Mouse (Mus musculus): Measurements from ENCODE around the gene Dyrk3. TPM values are rescaled to one million over a fixed set of nuclear protein-coding genes. Genes with fewer than 3 reads are reported as not detected.

Dyrk3 gene
- total RNA-seq (2021): 10 to 100 TPM; 15.7 to 17.4 TPM

- peak; percentile 82 to 90 for DNase-seq (ENCODE audit: extremely low spot score in 1 of 2, low spot score in 1 of 2)
These were observed at the start of gene Dyrk3 for GRCm38 (mm10) chr1:131138191-131139016. Gene Dyrk3, minus strand, starts transcription at chr1:131138340.

- no peak for DNase-seq (ENCODE audit: extremely low spot score in 1 of 2, low spot score in 1 of 2)
These were observed 49.7 kb upstream of the Dyrk3 start for GRCm38 (mm10) chr1:131187856-131188255.

GRCm38 (mm10) chr1:131186995-131187394, 48.9 kb upstream of the Dyrk3 start:
- DNase-seq (ENCODE audit: extremely low spot score in 1 of 2, low spot score in 1 of 2): no peak

- no peak for DNase-seq (ENCODE audit: extremely low spot score in 1 of 2, low spot score in 1 of 2)
These were observed 47.8 kb upstream of the Dyrk3 start for GRCm38 (mm10) chr1:131185821-131186506.

- DNase-seq (ENCODE audit: extremely low spot score in 1 of 2, low spot score in 1 of 2): no peak
These were observed 47.0 kb upstream of the Dyrk3 start for GRCm38 (mm10) chr1:131184956-131185660.

GRCm38 (mm10) chr1:131184253-131184955, 46.3 kb upstream of the Dyrk3 start:
- no peak for DNase-seq (ENCODE audit: extremely low spot score in 1 of 2, low spot score in 1 of 2)

GRCm38 (mm10) chr1:131183201-131183600, 45.1 kb upstream of the Dyrk3 start:
- no peak for DNase-seq (ENCODE audit: extremely low spot score in 1 of 2, low spot score in 1 of 2)

GRCm38 (mm10) chr1:131181642-131182527, 43.7 kb upstream of the Dyrk3 start:
- DNase-seq (ENCODE audit: extremely low spot score in 1 of 2, low spot score in 1 of 2): peak; percentile 58 to 84

GRCm38 (mm10) chr1:131180386-131180785, 42.2 kb upstream of the Dyrk3 start:
- no peak for DNase-seq (ENCODE audit: extremely low spot score in 1 of 2, low spot score in 1 of 2)

GRCm38 (mm10) chr1:131178083-131178482, 39.9 kb upstream of the Dyrk3 start:
- no peak for DNase-seq (ENCODE audit: extremely low spot score in 1 of 2, low spot score in 1 of 2)

GRCm38 (mm10) chr1:131177249-131177648, 39.1 kb upstream of the Dyrk3 start:
- DNase-seq (ENCODE audit: extremely low spot score in 1 of 2, low spot score in 1 of 2): no peak

- no peak for DNase-seq (ENCODE audit: extremely low spot score in 1 of 2, low spot score in 1 of 2)
These were observed 37.7 kb upstream of the Dyrk3 start for GRCm38 (mm10) chr1:131175819-131176218.

GRCm38 (mm10) chr1:131175189-131175588, 37.0 kb upstream of the Dyrk3 start:
- no peak for DNase-seq (ENCODE audit: extremely low spot score in 1 of 2, low spot score in 1 of 2)

- DNase-seq (ENCODE audit: extremely low spot score in 1 of 2, low spot score in 1 of 2): no peak
These were observed 36.2 kb upstream of the Dyrk3 start for GRCm38 (mm10) chr1:131174299-131174861.

GRCm38 (mm10) chr1:131173809-131174208, 35.7 kb upstream of the Dyrk3 start:
- no peak for DNase-seq (ENCODE audit: extremely low spot score in 1 of 2, low spot score in 1 of 2)

- no peak for DNase-seq (ENCODE audit: extremely low spot score in 1 of 2, low spot score in 1 of 2)
These were observed 34.9 kb upstream of the Dyrk3 start for GRCm38 (mm10) chr1:131173001-131173400.

- no peak for DNase-seq (ENCODE audit: extremely low spot score in 1 of 2, low spot score in 1 of 2)
These were observed 29.5 kb upstream of the Dyrk3 start for GRCm38 (mm10) chr1:131167612-131168011.

GRCm38 (mm10) chr1:131164427-131164826, 26.3 kb upstream of the Dyrk3 start:
- no peak for DNase-seq (ENCODE audit: extremely low spot score in 1 of 2, low spot score in 1 of 2)

- no peak for DNase-seq (ENCODE audit: extremely low spot score in 1 of 2, low spot score in 1 of 2)
These were observed 23.0 kb upstream of the Dyrk3 start for GRCm38 (mm10) chr1:131161091-131161490.
